Mouse (Mus musculus) liver, embryonic 12.5 days (tissue): ENCODE results near the gene Ccr9. TPM values are rescaled to one million over a fixed set of nuclear protein-coding genes. Genes with fewer than 3 reads are reported as not detected.

ENCODE experiments used
- ATAC-seq: fragments of 200-750 bp; cut with Nextera tagmentation; 2 replicates; pipeline ENCODE4 v1.8.0; 2017; ENCODE audit warnings: moderate number of reproducible peaks, mild to moderate bottlenecking, moderate library complexity
- H3K27ac ChIP-seq: fragments of 300-500 bp; sonication (generic); 2 replicates; pipeline ENCODE4 v1.5.1; 2016; ENCODE audit warnings: mild to moderate bottlenecking
- H3K27me3 ChIP-seq: fragments of 300-500 bp; sonication (generic); replicated peaks from 2 replicates; pipeline ENCODE4 v1.6.1; 2016; ENCODE audit warnings: mild to moderate bottlenecking, moderate library complexity
- H3K36me3 ChIP-seq: fragments of 300-500 bp; sonication (generic); 2 replicates; pipeline ENCODE4 v1.6.1; 2016; ENCODE audit warnings: mild to moderate bottlenecking, moderate library complexity
- H3K4me1 ChIP-seq: fragments of 300-500 bp; sonication (generic); 2 replicates; pipeline ENCODE4 v1.6.1; 2016
- H3K4me2 ChIP-seq: fragments of 300-500 bp; sonication (generic); 2 replicates; pipeline ENCODE4 v1.6.1; 2016; ENCODE audit warnings: mild to moderate bottlenecking, moderate library complexity
- H3K4me3 ChIP-seq: fragments of 300-500 bp; sonication (generic); 2 replicates; pipeline ENCODE4 v1.5.1; 2016; ENCODE audit warnings: mild to moderate bottlenecking, moderate library complexity
- H3K9ac ChIP-seq: fragments of 300-500 bp; sonication (generic); 2 replicates; pipeline ENCODE4 v1.6.1; 2016; ENCODE audit warnings: mild to moderate bottlenecking, moderate library complexity
- H3K9me3 ChIP-seq: fragments of 300-500 bp; sonication (generic); replicated peaks from 2 replicates; pipeline ENCODE4 v1.6.1; 2016; ENCODE audit warnings: mild to moderate bottlenecking, moderate library complexity
- WGBS: fragments of 180-500 bp; shearing (Covaris S2); methylation state at CpG from one replicate; pipeline ENCODE4 v1.1.7; 2016; ENCODE audit not compliant: insufficient replicate concordance; 5-methylcytosine and 5-hydroxymethylcytosine counted together
- polyA plus RNA-seq: library from polyadenylated mRNA; unstranded; fragments of >200 nt; fragmentation: Nextera tagmentation; extraction: Ambion mirVana; gene quantifications from 2 replicates; pipeline ENCODE4 v1.2.1, GENCODE M21; 2016

The Ccr9 gene
- 0.26 and 0.37 TPM in 2 replicates for polyA plus RNA-seq

DNA sequence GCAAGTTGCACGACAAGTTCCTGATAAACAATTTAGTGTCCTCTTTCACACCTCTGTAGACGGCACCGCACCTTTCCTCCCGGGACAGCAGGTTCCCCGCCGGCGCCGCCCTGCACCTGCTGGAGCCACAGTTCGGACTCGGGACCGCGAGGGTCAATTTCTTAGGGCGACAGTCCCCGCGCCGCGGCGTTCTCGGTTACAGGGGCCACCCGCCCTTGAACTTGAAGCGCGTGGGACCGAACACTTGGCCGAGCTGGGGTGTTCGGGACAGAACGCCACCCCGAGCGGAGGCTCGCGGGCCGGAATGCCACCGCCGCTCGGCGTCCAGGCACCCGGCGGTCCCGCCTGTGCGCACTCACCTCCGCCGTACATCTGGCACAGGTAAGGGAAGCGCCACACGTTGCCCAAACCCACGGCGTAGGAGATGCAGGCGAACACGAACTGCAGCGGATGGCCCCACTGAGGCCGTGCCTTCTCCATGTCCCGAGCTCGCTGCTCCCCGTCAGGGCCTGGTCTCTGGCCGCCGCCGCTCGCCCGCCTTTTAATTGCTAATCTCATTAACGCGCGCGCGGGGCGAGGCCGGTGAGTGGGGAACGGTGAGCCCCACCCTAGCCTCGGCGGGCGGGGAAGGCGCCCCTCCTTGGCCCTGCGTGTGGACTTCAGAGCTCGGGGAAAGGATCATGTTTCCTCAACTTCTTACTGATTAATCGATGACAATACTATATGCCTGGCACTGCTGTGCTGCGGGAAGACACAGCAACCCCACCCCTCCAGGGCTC, at the start of gene Ccr9, which contains the start of gene Slc6a20a:
Gene Ccr9, plus strand, starts transcription at position 113 of the 779 bp plus-strand sequence.
Gene Slc6a20a, minus strand, starts transcription at position 559 of the 779 bp plus-strand sequence.
- H3K27ac ChIP-seq, result no peak within 1 kb of the TSS
- peaks cover 17% of the 10 kb centered on the region for H3K4me1 ChIP-seq
- peak within 1 kb of the TSS; percentile 74 for H3K9ac ChIP-seq
- ATAC-seq, result peak; percentile 91
- H3K4me3 ChIP-seq, result peak within 1 kb of the TSS; percentile 68
- peak within 1 kb of the TSS; percentile 95 for H3K4me2 ChIP-seq
- H3K27me3 ChIP-seq, result peaks cover 91% of the 10 kb centered on the region
- no peaks in the 10 kb centered on the region for H3K36me3 ChIP-seq
- no peaks in the 10 kb centered on the region for H3K9me3 ChIP-seq
- 2% methylated on average over 73 of the region's 73 CpGs for WGBS

DNA sequence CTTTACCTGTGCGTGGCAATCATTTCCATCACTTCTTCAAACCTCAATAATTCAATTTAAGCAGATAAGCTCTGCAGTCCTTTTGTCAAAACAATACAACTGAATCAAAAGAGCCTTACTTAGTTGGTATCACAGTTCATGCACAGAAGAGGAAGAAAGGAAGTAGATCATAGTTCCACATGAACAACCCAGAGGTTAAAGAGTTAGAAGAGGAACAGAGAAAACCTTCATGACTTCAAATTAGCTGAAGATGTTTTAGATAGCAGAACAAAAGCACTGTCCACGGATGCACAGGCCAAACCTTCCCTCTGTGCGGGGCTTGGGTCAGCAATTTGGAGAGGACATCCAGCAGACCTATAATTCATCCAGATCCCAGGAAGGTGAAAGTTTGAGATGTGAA, 46.6 kb upstream of the Ccr9 start:
- no peak for ATAC-seq
- no peak overlapping the region for H3K9ac ChIP-seq
- H3K36me3 ChIP-seq, result no peaks in the 10 kb centered on the region
- no peak overlapping the region for H3K27ac ChIP-seq
- no peak overlapping the region for H3K4me2 ChIP-seq
- no peak overlapping the region for H3K4me3 ChIP-seq
- WGBS, result 61% methylated on average over 3 of the region's 3 CpGs
- H3K27me3 ChIP-seq, result no peaks in the 10 kb centered on the region
- H3K9me3 ChIP-seq, result no peaks in the 10 kb centered on the region
- no peaks in the 10 kb centered on the region for H3K4me1 ChIP-seq

DNA sequence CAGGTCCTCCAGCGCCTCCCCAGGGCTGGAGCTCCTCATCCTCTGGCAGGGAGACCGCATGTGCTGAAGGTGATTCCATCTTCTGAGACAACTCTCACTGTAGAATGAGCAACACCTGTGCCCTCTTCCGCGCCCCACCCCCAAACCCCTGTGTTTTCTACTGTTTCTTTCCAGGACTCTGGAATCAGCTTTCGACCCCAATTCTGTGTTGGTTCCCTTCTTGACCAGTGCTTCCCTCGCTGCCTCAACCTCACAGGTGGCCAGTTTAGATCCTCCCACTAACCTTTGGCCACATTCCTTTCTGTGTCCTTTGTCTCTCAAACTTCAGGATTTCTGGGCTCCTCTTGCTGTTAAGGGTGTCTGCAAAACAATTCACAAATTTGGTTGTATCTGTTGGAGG, 46.0 kb upstream of the Ccr9 start, which contains the start of gene Slc6a20b:
Gene Slc6a20b, minus strand, starts transcription at position 285 of the 400 bp plus-strand sequence.
- Histone ChIP-seq H3K9ac (no peak within 1 kb of the TSS), H3K9me3 (no peaks in the 10 kb centered on the region), H3K4me1 (no peaks in the 10 kb centered on the region), H3K27me3 (no peaks in the 10 kb centered on the region), H3K4me2 (no peak within 1 kb of the TSS), H3K36me3 (no peaks in the 10 kb centered on the region), H3K4me3 (no peak within 1 kb of the TSS), H3K27ac (no peak within 1 kb of the TSS)
- 61% methylated on average over 6 of the region's 6 CpGs for WGBS
- ATAC-seq, result no peak

DNA sequence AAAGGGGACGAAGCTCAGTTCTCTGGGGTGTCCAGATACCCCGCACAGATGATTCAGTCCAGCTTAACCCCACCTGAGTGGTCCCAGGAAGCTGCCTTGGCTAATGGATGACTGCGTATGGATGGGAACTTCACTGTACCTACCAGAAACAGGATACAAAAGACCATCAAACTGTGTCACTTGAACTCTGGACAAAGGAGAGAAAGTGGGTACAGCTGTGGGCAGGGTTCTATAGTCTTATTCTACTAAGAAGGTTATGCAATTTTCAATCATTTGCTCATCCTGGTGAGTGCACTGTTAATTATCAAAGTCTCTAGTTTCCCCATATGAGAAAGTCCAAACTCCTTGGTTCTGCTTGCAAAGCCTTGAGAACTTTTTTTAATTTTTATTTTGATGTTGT, 45.2 kb upstream of the Ccr9 start:
- Histone ChIP-seq H3K27me3 (no peaks in the 10 kb centered on the region), H3K27ac (no peak overlapping the region), H3K4me1 (no peaks in the 10 kb centered on the region), H3K36me3 (no peaks in the 10 kb centered on the region), H3K4me3 (no peak overlapping the region), H3K9me3 (no peaks in the 10 kb centered on the region), H3K9ac (no peak overlapping the region), H3K4me2 (no peak overlapping the region)
- WGBS, result 57% methylated on average over 3 of the region's 3 CpGs
- ATAC-seq, result no peak

DNA sequence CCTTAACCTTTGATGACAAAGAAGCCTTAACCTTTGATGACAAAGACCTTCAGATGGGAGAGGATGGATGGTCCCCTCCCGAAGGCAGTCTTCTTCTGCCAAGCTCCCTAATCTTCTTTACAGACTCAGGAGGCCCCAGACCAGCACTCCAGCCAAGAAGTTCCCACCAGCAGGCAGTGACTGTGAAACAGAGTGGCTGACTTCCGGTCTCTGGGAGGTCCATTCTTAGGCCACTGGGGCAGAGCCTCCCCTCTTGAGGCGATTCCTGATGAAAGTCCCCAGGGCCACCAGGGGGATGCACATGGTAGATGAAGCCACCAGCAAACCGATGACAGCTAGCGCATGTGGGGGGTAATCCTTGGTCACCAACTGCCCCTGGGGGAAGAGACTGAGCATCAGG, 41.5 kb upstream of the Ccr9 start:
- H3K4me3 ChIP-seq, result no peak overlapping the region
- no peak for ATAC-seq
- no peak overlapping the region for H3K4me2 ChIP-seq
- 52% methylated on average over 5 of the region's 5 CpGs for WGBS
- H3K27ac ChIP-seq, result no peak overlapping the region
- no peak overlapping the region for H3K9ac ChIP-seq
- no peaks in the 10 kb centered on the region for H3K9me3 ChIP-seq
- no peaks in the 10 kb centered on the region for H3K4me1 ChIP-seq
- no peaks in the 10 kb centered on the region for H3K27me3 ChIP-seq
- H3K36me3 ChIP-seq, result no peaks in the 10 kb centered on the region

DNA sequence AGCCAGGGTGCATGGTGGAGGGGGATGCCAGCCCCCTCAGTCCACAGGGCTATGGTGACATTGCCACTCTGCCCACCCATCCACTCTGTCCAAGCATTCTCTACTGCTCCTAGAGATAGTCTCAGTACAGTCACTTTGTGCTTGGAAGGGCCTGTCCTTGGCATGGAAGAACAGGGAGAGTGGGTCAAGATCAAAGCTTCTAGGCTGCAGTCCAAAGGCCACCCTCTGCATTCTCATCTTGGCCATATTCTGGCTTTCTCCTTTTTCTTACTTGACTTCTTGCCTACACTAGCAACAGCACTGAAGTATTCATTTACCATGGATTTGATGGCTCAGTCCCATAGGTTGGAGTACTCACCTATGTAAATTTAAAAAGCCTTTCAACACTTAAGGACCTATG, 40.0 kb upstream of the Ccr9 start:
- no peak overlapping the region for H3K4me3 ChIP-seq
- ATAC-seq, result no peak
- H3K27me3 ChIP-seq, result no peaks in the 10 kb centered on the region
- H3K9ac ChIP-seq, result no peak overlapping the region
- H3K9me3 ChIP-seq, result no peaks in the 10 kb centered on the region
- H3K4me1 ChIP-seq, result no peaks in the 10 kb centered on the region
- H3K27ac ChIP-seq, result no peak overlapping the region
- H3K36me3 ChIP-seq, result no peaks in the 10 kb centered on the region
- H3K4me2 ChIP-seq, result no peak overlapping the region

DNA sequence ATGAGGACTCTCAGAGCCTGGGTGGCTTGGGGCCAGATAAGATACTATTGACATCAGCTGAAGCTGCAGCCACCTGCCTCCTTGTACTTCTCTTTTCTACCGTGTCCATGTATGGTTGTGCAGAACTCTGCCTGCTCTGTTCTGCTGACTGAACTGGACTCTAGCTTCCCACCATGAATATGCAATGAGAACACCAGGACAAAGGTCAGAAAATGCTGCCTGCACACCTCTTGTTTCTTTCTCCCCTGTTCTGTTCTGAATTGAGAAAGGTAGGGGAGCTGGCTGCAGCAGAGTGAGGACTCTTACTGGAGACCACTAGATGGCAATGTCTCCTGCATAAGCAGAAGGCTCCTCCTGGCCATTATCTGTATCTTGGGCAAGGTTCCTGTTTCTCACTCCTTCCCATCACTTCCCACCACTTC, 39.6 kb upstream of the Ccr9 start:
- Histone ChIP-seq H3K4me1 (no peaks in the 10 kb centered on the region), H3K4me3 (no peak overlapping the region), H3K27ac (no peak overlapping the region), H3K4me2 (no peak overlapping the region), H3K9me3 (no peaks in the 10 kb centered on the region), H3K9ac (no peak overlapping the region), H3K27me3 (no peaks in the 10 kb centered on the region), H3K36me3 (no peaks in the 10 kb centered on the region)
- no peak for ATAC-seq
- WGBS, result 50% methylated on average over 1 of the region's 1 CpGs

DNA sequence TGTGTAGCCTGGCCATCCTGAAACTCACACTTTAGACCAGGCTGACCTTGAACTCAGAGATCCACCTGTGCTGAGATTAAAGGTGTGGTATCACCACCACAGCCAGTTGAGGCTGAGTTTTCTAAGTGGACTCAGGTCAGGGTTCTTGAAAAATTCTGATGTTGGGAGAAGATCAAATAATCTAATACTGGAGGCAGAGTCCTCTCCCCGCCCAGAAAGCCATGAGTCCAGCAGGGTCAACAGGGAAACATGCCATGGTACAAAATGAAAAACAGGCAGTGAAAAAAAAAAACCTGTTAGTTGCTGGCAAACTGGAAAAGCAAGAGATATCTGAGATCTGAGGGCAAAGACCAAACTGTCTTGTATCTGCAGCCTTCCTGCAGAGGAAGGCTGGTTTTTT, 38.1 kb upstream of the Ccr9 start:
- H3K9me3 ChIP-seq, result no peaks in the 10 kb centered on the region
- no peak overlapping the region for H3K9ac ChIP-seq
- H3K36me3 ChIP-seq, result no peaks in the 10 kb centered on the region
- H3K27me3 ChIP-seq, result no peaks in the 10 kb centered on the region
- no peak overlapping the region for H3K4me3 ChIP-seq
- H3K4me2 ChIP-seq, result no peak overlapping the region
- no peaks in the 10 kb centered on the region for H3K4me1 ChIP-seq
- 47% methylated on average over 1 of the region's 1 CpGs for WGBS
- ATAC-seq, result no peak
- H3K27ac ChIP-seq, result no peak overlapping the region

DNA sequence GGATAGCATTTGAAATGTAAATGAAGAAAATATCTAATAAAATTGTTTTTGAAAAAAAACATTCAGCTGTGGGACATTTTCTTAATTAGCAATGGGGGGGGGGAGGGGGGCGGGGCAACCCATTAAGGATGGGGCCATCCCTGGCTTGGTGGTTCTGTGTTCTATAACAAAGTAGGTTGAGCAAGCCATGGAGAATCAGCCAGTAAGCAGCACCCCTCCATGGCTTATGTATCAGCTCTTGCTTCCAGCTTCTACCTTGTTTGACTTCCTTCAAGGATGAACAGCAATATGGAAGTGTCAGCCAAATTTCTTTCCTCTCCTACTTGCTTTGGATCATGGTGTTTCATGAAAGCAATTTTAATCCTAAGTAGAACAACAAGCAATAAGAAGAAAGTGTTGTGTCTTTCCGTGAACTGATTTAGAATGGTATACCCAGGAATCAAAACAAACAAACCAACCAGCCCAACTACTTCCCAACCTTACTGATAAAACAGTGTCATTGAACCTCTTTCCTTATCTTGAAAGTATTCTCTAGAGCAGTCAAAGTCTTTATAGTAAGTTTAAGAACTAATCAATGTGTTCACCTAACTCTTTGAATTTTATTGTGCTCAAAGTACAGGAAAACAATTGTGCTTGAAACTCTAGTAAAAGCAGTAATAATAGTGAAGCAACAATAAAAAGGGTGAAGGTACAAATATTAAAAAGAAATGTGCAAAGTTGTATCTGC, 28.3 kb upstream of the Ccr9 start:
- Histone ChIP-seq H3K4me3 (no peak overlapping the region), H3K4me1 (no peaks in the 10 kb centered on the region), H3K9ac (no peak overlapping the region), H3K27me3 (no peaks in the 10 kb centered on the region), H3K27ac (no peak overlapping the region), H3K9me3 (no peaks in the 10 kb centered on the region), H3K4me2 (no peak overlapping the region), H3K36me3 (no peaks in the 10 kb centered on the region)
- no peak for ATAC-seq
- 64% methylated on average over 2 of the region's 2 CpGs for WGBS

DNA sequence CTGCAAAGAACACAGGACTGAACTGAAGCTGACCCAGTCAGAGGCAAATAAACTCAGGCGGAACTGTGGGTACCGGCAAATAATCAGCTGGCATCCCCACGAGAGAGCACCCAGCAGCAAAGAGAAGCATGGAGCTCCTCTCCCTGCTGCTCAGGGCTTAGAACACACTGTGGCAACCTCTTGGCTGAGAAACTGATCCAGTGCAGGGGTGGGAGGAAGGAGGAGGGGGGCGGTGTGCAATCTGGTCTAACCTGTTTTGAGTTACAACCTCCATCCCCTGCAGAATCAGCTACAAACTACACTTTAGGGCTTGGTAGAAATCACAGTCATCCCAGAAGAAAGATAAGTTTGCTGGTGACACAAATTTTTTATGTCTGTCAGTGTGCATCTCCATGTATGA, 26.9 kb upstream of the Ccr9 start:
- no peaks in the 10 kb centered on the region for H3K27me3 ChIP-seq
- no peak overlapping the region for H3K27ac ChIP-seq
- no peaks in the 10 kb centered on the region for H3K9me3 ChIP-seq
- 45% methylated on average over 4 of the region's 4 CpGs for WGBS
- H3K4me2 ChIP-seq, result no peak overlapping the region
- H3K9ac ChIP-seq, result no peak overlapping the region
- no peak overlapping the region for H3K4me3 ChIP-seq
- H3K4me1 ChIP-seq, result no peaks in the 10 kb centered on the region
- no peaks in the 10 kb centered on the region for H3K36me3 ChIP-seq
- no peak for ATAC-seq

DNA sequence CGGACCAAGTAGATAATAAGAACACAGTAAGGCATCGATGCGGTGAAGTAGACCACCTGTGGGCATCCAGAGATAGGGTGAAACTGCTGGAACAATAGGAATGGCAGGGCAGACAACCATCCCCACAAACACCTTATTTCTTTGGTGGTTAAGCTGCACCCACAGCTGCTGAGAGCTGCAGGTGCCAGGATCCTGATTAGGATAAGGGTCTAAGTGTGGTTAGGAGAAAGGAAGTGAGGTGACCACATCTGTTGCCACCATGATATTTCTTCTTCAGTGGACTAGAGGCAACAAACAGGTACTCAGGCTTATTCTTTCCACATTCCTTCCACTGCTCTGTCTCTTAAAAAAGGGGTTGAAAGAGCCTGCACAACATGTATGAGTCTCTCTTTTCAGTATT, 20.8 kb upstream of the Ccr9 start:
- no peaks in the 10 kb centered on the region for H3K36me3 ChIP-seq
- no peak overlapping the region for H3K4me3 ChIP-seq
- H3K27me3 ChIP-seq, result peaks cover 2% of the 10 kb centered on the region; the same call in 1 of the 2 replicates
- WGBS, result 9% methylated on average over 3 of the region's 3 CpGs
- no peak overlapping the region for H3K27ac ChIP-seq
- no peak for ATAC-seq
- H3K9me3 ChIP-seq, result no peaks in the 10 kb centered on the region
- H3K4me1 ChIP-seq, result peaks cover 4% of the 10 kb centered on the region; the same call in 1 of the 2 replicates
- H3K9ac ChIP-seq, result no peak overlapping the region
- no peak overlapping the region for H3K4me2 ChIP-seq

DNA sequence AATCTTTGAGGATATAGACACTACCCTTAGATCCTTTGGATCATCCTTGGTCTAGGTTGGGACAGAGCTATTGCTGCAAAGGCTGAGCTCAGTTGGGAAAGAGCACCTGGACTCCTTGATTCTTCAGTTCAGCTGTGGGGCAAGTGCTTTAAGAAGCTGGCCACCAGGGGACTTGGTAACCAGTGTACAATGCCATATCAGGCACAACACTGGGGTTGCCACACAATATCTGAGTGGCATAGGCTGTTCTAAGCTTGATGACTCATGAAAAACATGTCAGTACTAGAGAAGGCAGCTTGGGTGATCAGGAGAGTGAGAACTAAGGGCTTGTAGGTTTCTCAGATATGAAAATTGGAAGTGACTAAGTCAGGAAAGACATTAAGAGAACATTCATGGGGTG, 19.3 kb upstream of the Ccr9 start:
- Histone ChIP-seq H3K27me3 (peaks cover 10% of the 10 kb centered on the region), H3K36me3 (no peaks in the 10 kb centered on the region), H3K9me3 (no peaks in the 10 kb centered on the region), H3K27ac (no peak overlapping the region), H3K4me1 (peaks cover 4% of the 10 kb centered on the region; the same call in 1 of the 2 replicates), H3K4me2 (no peak overlapping the region), H3K9ac (no peak overlapping the region), H3K4me3 (no peak overlapping the region)
- ATAC-seq, result no peak
